Mouse (Mus musculus): Measurements from ENCODE around the gene Vgf.

Vgf gene

GRCm38 (mm10) chr5:137026092-137026491 is at the start of gene Vgf:
Gene Vgf, plus strand, starts transcription at chr5:137026392.
- DNase-seq (ENCODE audit: low spot score in 2 of 2) = no peak

GRCm38 (mm10) chr5:136977769-136978168 is 48.4 kb upstream of the Vgf start:
- no peak for DNase-seq (ENCODE audit: low spot score in 2 of 2)

GRCm38 (mm10) chr5:136979762-136980161 is 46.4 kb upstream of the Vgf start:
- no peak for DNase-seq (ENCODE audit: low spot score in 2 of 2)

GRCm38 (mm10) chr5:136980974-136981373 is 45.2 kb upstream of the Vgf start:
- DNase-seq (ENCODE audit: low spot score in 2 of 2) = no peak

GRCm38 (mm10) chr5:136982338-136982930 is 43.8 kb upstream of the Vgf start:
- no peak for DNase-seq (ENCODE audit: low spot score in 2 of 2)

GRCm38 (mm10) chr5:136984828-136985227 is 41.4 kb upstream of the Vgf start:
- no peak for DNase-seq (ENCODE audit: low spot score in 2 of 2)

- peak; percentile 95 to 97 for DNase-seq (ENCODE audit: low spot score in 2 of 2)
These were observed 39.5 kb upstream of the Vgf start, which contains the start of gene Plod3 for GRCm38 (mm10) chr5:136986695-136987137. Gene Plod3, plus strand, starts transcription at chr5:136987019.

- peak; percentile 81 to 82 for DNase-seq (ENCODE audit: low spot score in 2 of 2)
These were observed 38.9 kb upstream of the Vgf start for GRCm38 (mm10) chr5:136987138-136987933.

- no peak for DNase-seq (ENCODE audit: low spot score in 2 of 2)
These were observed 38.3 kb upstream of the Vgf start, which contains the start of gene Znhit1 for GRCm38 (mm10) chr5:136987934-136988271. Gene Znhit1, minus strand, starts transcription at chr5:136988021.

GRCm38 (mm10) chr5:136988420-136988819 is 37.8 kb upstream of the Vgf start:
- DNase-seq (ENCODE audit: low spot score in 2 of 2) = peak in 1 of 2 experiments; percentile 48

- no peak for DNase-seq (ENCODE audit: low spot score in 2 of 2)
These were observed 36.4 kb upstream of the Vgf start for GRCm38 (mm10) chr5:136989801-136990200.

- no peak for DNase-seq (ENCODE audit: low spot score in 2 of 2)
These were observed 26.7 kb upstream of the Vgf start for GRCm38 (mm10) chr5:136999449-136999848.

GRCm38 (mm10) chr5:137000612-137001011 is 25.6 kb upstream of the Vgf start:
- DNase-seq (ENCODE audit: low spot score in 2 of 2) = no peak

- no peak for DNase-seq (ENCODE audit: low spot score in 2 of 2)
These were observed 18.9 kb upstream of the Vgf start for GRCm38 (mm10) chr5:137007276-137007675.

GRCm38 (mm10) chr5:137009988-137010387 is 16.2 kb upstream of the Vgf start:
- DNase-seq (ENCODE audit: low spot score in 2 of 2) = no peak

- no peak for DNase-seq (ENCODE audit: low spot score in 2 of 2)
These were observed 13.7 kb upstream of the Vgf start for GRCm38 (mm10) chr5:137012401-137012950.

GRCm38 (mm10) chr5:137015913-137016312 is 10.3 kb upstream of the Vgf start:
- no peak for DNase-seq (ENCODE audit: low spot score in 2 of 2)

GRCm38 (mm10) chr5:137024318-137024717 is 1.9 kb upstream of the Vgf start:
- no peak for DNase-seq (ENCODE audit: low spot score in 2 of 2)

- DNase-seq (ENCODE audit: low spot score in 2 of 2) = peak in 1 of 2 experiments; percentile 76
These were observed 1.1 kb upstream of the Vgf start for GRCm38 (mm10) chr5:137025132-137025531.

GRCm38 (mm10) chr5:137028561-137029272 is 2.5 kb downstream of the Vgf start:
- no peak for DNase-seq (ENCODE audit: low spot score in 2 of 2)

- DNase-seq (ENCODE audit: low spot score in 2 of 2) = no peak
These were observed 3.0 kb downstream of the Vgf start for GRCm38 (mm10) chr5:137029273-137029585.

All from frontal cortex, postnatal 10 days (tissue).